Mouse (Mus musculus) intestine, postnatal 0 days (tissue): ENCODE results near the gene Rrp9. TPM values are rescaled to one million over a fixed set of nuclear protein-coding genes. Genes with fewer than 3 reads are reported as not detected.

Source experiments
- ATAC-seq: fragments of 200-750 bp; cut with Nextera tagmentation; 2 replicates; pipeline ENCODE4 v1.8.0; 2017; ENCODE audit warnings: mild to moderate bottlenecking, moderate TSS enrichment, moderate library complexity
- H3K27ac ChIP-seq: fragments of 300-500 bp; sonication (generic); 2 replicates; pipeline ENCODE4 v1.5.1; 2014; ENCODE audit warnings: mild to moderate bottlenecking, low read depth, low read length, moderate library complexity
- H3K27me3 ChIP-seq: fragments of 300-500 bp; sonication (generic); replicated peaks from 2 replicates; pipeline ENCODE4 v1.6.1; 2014; ENCODE audit warnings: low read length, mixed read lengths; ENCODE audit not compliant: control insufficient read depth, insufficient read depth
- H3K36me3 ChIP-seq: fragments of 300-500 bp; sonication (generic); 2 replicates; pipeline ENCODE4 v1.6.1; 2014; ENCODE audit warnings: mild to moderate bottlenecking, moderate library complexity; ENCODE audit not compliant: control insufficient read depth, insufficient read depth
- H3K4me1 ChIP-seq: fragments of 300-500 bp; sonication (generic); replicated peaks from 2 replicates; pipeline ENCODE4 v1.6.1; 2014; ENCODE audit warnings: antibody characterized with exemption, low read length, mixed read lengths; ENCODE audit not compliant: control insufficient read depth, insufficient read depth
- H3K4me2 ChIP-seq: fragments of 300-500 bp; sonication (generic); replicated peaks from 2 replicates; pipeline ENCODE4 v1.6.1; 2014; ENCODE audit warnings: low read depth, mild to moderate bottlenecking, moderate library complexity
- H3K4me3 ChIP-seq: fragments of 300-500 bp; sonication (generic); 2 replicates; pipeline ENCODE4 v1.5.1; 2014; ENCODE audit warnings: low read depth, low read length
- H3K9ac ChIP-seq: fragments of 300-500 bp; sonication (generic); 2 replicates; pipeline ENCODE4 v1.6.1; 2014; ENCODE audit warnings: mild to moderate bottlenecking, low read depth, low read length
- H3K9me3 ChIP-seq: fragments of 300-500 bp; sonication (generic); 2 replicates; pipeline ENCODE4 v1.6.1; 2016; ENCODE audit warnings: mixed run types; ENCODE audit not compliant: control insufficient read depth
- CTCF ChIP-seq: sonication (generic); IDR thresholded peaks from 2 replicates; pipeline ENCODE4 v1.5.1; 2016; ENCODE audit warnings: low read depth, mild to moderate bottlenecking, control low read depth, antibody characterized with exemption, moderate library complexity
- WGBS: fragments of 180-500 bp; shearing (Covaris S2); extraction: QIAGEN DNeasy Blood & Tissue Kit; methylation state at CpG from one replicate; pipeline ENCODE4 v1.1.7; 2014; 5-methylcytosine and 5-hydroxymethylcytosine counted together
- polyA plus RNA-seq: library from polyadenylated mRNA; unstranded; fragments of >200 nt; fragmentation: Nextera tagmentation; extraction: Ambion mirVana; gene quantifications from 2 replicates; pipeline ENCODE4 v1.2.1, GENCODE M21; 2015

The Rrp9 gene
- polyA plus RNA-seq, 1 experiment from 2014 or later = 17.7 TPM

GRCm38 (mm10) chr9:106442680-106443079, 33.1 kb upstream of the Rrp9 start:
- H3K36me3 ChIP-seq = no peaks in the 10 kb centered on the region; the same call in 1 of the 2 replicates
- no peaks in the 10 kb centered on the region for H3K27me3 ChIP-seq
- H3K4me2 ChIP-seq = no peak overlapping the region
- ATAC-seq = no peak
- 81% methylated on average over 5 of the region's 5 CpGs for WGBS
- H3K4me1 ChIP-seq = peaks cover under 1% of the 10 kb centered on the region; the same call in 1 of the 2 replicates
- no peaks in the 10 kb centered on the region for H3K9me3 ChIP-seq
- no peak overlapping the region for H3K4me3 ChIP-seq
- no peak overlapping the region for H3K9ac ChIP-seq
- peak; percentile 58 for TF ChIP-seq CTCF
- H3K27ac ChIP-seq = no peak overlapping the region

DNA sequence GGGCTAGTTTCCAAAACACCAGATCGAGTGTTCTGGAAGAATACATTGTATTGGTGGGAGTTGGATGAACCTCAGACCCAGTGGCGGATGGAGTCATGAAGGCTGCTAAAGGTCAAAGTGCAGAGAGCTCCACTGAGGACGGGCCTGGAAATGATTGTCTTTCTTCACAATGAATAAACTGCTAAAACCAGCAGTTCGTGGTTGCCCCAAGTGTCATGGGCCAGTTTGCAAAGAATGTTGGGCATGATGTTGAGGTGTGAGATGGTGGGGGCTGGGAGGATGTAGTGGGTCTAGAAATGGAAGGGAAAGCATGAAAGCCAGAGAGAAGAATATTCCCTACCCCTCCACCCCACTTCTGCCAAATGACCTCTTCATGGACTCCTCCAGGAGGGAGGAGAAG, 30.9 kb upstream of the Rrp9 start:
- no peak overlapping the region for H3K27ac ChIP-seq
- no peak overlapping the region for H3K4me3 ChIP-seq
- no peaks in the 10 kb centered on the region for H3K9me3 ChIP-seq
- no peaks in the 10 kb centered on the region for H3K27me3 ChIP-seq
- WGBS = 45% methylated on average over 4 of the region's 4 CpGs
- H3K4me2 ChIP-seq = no peak overlapping the region
- H3K4me1 ChIP-seq = peaks cover 7% of the 10 kb centered on the region
- no peak for TF ChIP-seq CTCF
- ATAC-seq = no peak
- no peak overlapping the region for H3K9ac ChIP-seq
- no peaks in the 10 kb centered on the region; the same call in 1 of the 2 replicates for H3K36me3 ChIP-seq

DNA sequence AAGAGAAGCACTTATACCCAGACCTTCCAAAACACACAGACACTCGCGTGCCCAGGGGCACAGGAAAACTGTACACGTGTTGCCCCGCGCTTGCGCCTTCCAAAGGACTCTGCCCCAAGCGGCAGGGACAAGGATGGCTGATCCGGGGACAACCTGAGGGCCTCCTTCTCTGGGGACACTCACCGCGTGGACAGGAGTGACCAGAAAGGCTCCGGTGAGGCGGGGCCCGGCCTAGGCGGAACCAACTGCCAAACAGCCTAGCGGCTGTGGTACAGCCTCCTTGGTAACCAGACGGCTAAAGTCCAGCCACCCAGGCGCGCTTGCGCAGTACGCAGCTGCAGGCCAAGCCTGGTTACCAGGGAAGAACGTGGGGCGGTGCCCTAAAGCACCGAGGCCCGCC, 28.4 kb upstream of the Rrp9 start, which contains the start of the genes Abhd14b and Abhd14a:
Gene Abhd14b (plus strand): TSS at position 112 of the 400 bp plus-strand sequence.
Gene Abhd14a (minus strand): TSS at position 331 of the 400 bp plus-strand sequence.
- H3K4me2 ChIP-seq = peak within 1 kb of the TSS; percentile 95
- ATAC-seq = peak; percentile 95
- WGBS = under 1% methylated on average over 24 of the region's 24 CpGs
- no peaks in the 10 kb centered on the region; the same call in 1 of the 2 replicates for H3K36me3 ChIP-seq
- peaks cover 12% of the 10 kb centered on the region for H3K4me1 ChIP-seq
- H3K4me3 ChIP-seq = peak within 1 kb of the TSS; percentile 54
- peak; percentile 75 for TF ChIP-seq CTCF
- no peaks in the 10 kb centered on the region for H3K27me3 ChIP-seq
- peak within 1 kb of the TSS; percentile 77 for H3K27ac ChIP-seq
- peak within 1 kb of the TSS; percentile 59 for H3K9ac ChIP-seq
- no peaks in the 10 kb centered on the region for H3K9me3 ChIP-seq

GRCm38 (mm10) chr9:106447951-106448350, 27.8 kb upstream of the Rrp9 start:
- peak overlapping the region; percentile 59; the same call in 1 of the 2 replicates for H3K9ac ChIP-seq
- no peaks in the 10 kb centered on the region; the same call in 1 of the 2 replicates for H3K36me3 ChIP-seq
- ATAC-seq = no peak

GRCm38 (mm10) chr9:106448498-106449031, 27.2 kb upstream of the Rrp9 start:
- H3K9me3 ChIP-seq = no peaks in the 10 kb centered on the region
- peak overlapping the region; percentile 95 for H3K4me2 ChIP-seq
- ATAC-seq = peak; percentile 41
- H3K27me3 ChIP-seq = no peaks in the 10 kb centered on the region
- peak overlapping the region; percentile 54 for H3K4me3 ChIP-seq
- peaks cover 12% of the 10 kb centered on the region for H3K4me1 ChIP-seq
- WGBS = under 1% methylated on average over 23 of the region's 23 CpGs
- H3K9ac ChIP-seq = peak overlapping the region; percentile 59
- peak overlapping the region; percentile 77 for H3K27ac ChIP-seq
- no peaks in the 10 kb centered on the region; the same call in 1 of the 2 replicates for H3K36me3 ChIP-seq
- TF ChIP-seq CTCF = peak; percentile 91

More at GRCm38 (mm10) chr9:106447951-106448350, 27.8 kb upstream of the Rrp9 start:
- no peaks in the 10 kb centered on the region for H3K27me3 ChIP-seq
- 31% methylated on average over 9 of the region's 9 CpGs for WGBS
- H3K4me3 ChIP-seq = peak overlapping the region; percentile 54
- H3K4me1 ChIP-seq = peaks cover 12% of the 10 kb centered on the region
- peak overlapping the region; percentile 95 for H3K4me2 ChIP-seq
- H3K27ac ChIP-seq = peak overlapping the region; percentile 77
- no peak for TF ChIP-seq CTCF
- no peaks in the 10 kb centered on the region for H3K9me3 ChIP-seq

DNA sequence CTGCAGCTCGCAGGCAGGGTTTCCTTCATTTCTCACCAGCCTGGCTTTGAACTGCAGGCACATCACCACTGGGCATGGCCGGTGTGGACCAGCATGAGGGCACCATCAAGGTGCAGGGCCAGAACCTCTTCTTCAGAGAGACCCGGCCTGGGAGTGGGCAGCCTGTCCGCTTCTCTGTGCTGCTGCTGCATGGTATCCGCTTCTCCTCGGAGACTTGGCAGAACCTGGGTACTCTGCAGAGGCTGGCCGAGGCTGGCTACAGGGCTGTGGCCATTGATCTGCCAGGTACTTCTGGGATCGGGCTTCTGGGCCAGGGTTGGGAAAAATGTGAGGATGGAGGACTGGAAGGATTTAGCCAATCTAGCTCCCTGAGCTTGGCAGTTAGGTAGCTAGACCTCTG, 25.8 kb upstream of the Rrp9 start:
- no peaks in the 10 kb centered on the region for H3K9me3 ChIP-seq
- no peaks in the 10 kb centered on the region for H3K27me3 ChIP-seq
- peaks cover 12% of the 10 kb centered on the region for H3K4me1 ChIP-seq
- no peak overlapping the region for H3K9ac ChIP-seq
- H3K4me2 ChIP-seq = no peak overlapping the region
- H3K36me3 ChIP-seq = no peaks in the 10 kb centered on the region
- ATAC-seq = no peak
- no peak overlapping the region for H3K27ac ChIP-seq
- 96% methylated on average over 8 of the region's 8 CpGs for WGBS
- H3K4me3 ChIP-seq = no peak overlapping the region
- TF ChIP-seq CTCF = no peak
